Mouse (Mus musculus) ES-E14 (cell line): ENCODE results near the gene Tubgcp6.

Source experiments
- CHD2 ChIP-seq: IDR thresholded peaks from 2 replicates; pipeline ENCODE4 v1.6.1; 2014; ENCODE audit warnings: mild to moderate bottlenecking, low read depth, low read length, inconsistent platforms
- HCFC1 ChIP-seq: IDR thresholded peaks from 2 replicates; pipeline ENCODE4 v1.6.1; 2012; ENCODE audit warnings: low read length, inconsistent platforms, borderline replicate concordance; ENCODE audit not compliant: insufficient read depth
- MAFK ChIP-seq: IDR thresholded peaks from 2 replicates; pipeline ENCODE4 v1.6.1; 2014; ENCODE audit warnings: mild to moderate bottlenecking, low read depth, low read length, inconsistent platforms; ENCODE audit not compliant: insufficient read depth
- ZNF384 ChIP-seq: IDR thresholded peaks from 2 replicates; pipeline ENCODE4 v1.6.1; 2012; ENCODE audit warnings: low read depth, low read length, inconsistent platforms

DNA sequence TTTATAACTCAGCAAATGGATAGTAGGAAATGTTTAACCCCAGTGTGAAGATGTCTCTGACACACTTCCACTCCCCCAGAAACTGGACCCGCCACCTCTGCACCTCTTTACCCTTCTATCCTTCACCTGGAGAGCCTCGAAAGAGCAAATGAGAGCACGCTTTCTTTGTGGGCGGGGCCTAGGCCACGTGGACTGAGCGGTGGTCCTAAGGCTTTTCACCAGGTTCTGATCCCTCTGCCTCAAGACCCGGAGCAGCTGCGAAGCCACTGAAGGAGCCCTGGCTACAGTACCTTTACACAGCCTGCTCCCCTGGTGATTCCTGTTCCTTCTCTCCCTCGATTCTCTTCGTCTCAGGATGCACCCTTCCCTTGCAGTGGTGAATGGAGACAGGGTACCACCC is 24.5 kb upstream of the Tubgcp6 start:
- no peak for TF ChIP-seq HCFC1
- TF ChIP-seq CHD2, result no peak
- no peak for TF ChIP-seq ZNF384
- no peak for TF ChIP-seq MAFK
